8 mouse cellular contexts compared by ENCODE assay signal in the genomic region with DNA sequence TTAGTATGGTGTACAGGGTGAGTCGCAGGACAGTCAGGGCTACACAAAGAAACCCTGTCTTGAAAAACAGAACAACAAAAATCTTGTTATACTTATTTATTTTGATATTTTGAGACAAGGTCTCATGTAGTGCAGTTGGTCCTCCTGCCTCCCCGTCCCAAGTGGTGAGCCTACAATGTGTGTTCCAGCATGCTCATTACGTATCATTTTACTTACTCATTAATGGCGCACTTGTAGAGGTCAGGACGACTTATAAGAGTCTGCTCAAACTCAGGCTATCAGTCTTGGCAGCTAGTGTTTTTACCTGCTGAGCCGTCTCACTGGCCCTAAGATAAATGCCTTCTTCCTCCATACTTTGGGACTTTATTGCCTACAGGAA. TPM values are rescaled to one million over a fixed set of nuclear protein-coding genes. Genes with fewer than 3 reads are reported as not detected.
DNase-seq lines count a peak whose midpoint lies in the region; ATAC-seq lines count a peak whose summit lies in the region.

No protein-coding gene starts in this region.

- H3K27ac ChIP-seq in kidney, embryonic 15.5 days = peak overlapping the region; percentile 98
- peak overlapping the region; percentile 97 for H3K27ac ChIP-seq in hindbrain, embryonic 13.5 days
- H3K27ac ChIP-seq in midbrain, embryonic 13.5 days = peak overlapping the region; percentile 69

- H3K36me3 ChIP-seq in kidney, embryonic 15.5 days = no peaks in the 10 kb centered on the region
- H3K36me3 ChIP-seq in hindbrain, embryonic 13.5 days = peaks cover 12% of the 10 kb centered on the region
- peaks cover 5% of the 10 kb centered on the region; the same call in 1 of the 2 replicates for H3K36me3 ChIP-seq in midbrain, embryonic 13.5 days

- peak overlapping the region; percentile 34; the same call in 1 of the 2 replicates for H3K9ac ChIP-seq in kidney, embryonic 15.5 days
- H3K9ac ChIP-seq in hindbrain, embryonic 13.5 days = peak overlapping the region; percentile 53
- H3K9ac ChIP-seq in midbrain, embryonic 13.5 days (replicated peaks) = peak overlapping the region; percentile 51; the same call in 1 of the 2 replicates

- no peaks in the 10 kb centered on the region for H3K27me3 ChIP-seq in kidney, embryonic 15.5 days
- H3K27me3 ChIP-seq in hindbrain, embryonic 13.5 days = no peaks in the 10 kb centered on the region
- H3K27me3 ChIP-seq in midbrain, embryonic 13.5 days = no peaks in the 10 kb centered on the region

- DNase-seq in kidney, postnatal 14 days = no peak
- no peak for DNase-seq in embryo, embryonic 9.5 days (ENCODE audit: extremely low spot score)
- DNase-seq in gastrocnemius, adult 8-10 months (ENCODE audit: low spot score in 2 of 2) = no peak
- DNase-seq in left cerebral cortex, postnatal 10 days (ENCODE audit: extremely low spot score in 1 of 2, low spot score in 2 of 2) = no peak

- no peaks in the 10 kb centered on the region for H3K9me3 ChIP-seq in kidney, embryonic 15.5 days (replicated peaks)
- no peaks in the 10 kb centered on the region for H3K9me3 ChIP-seq in hindbrain, embryonic 13.5 days
- H3K9me3 ChIP-seq in midbrain, embryonic 13.5 days = no peaks in the 10 kb centered on the region

- peak overlapping the region; percentile 72 for H3K4me2 ChIP-seq in kidney, embryonic 15.5 days
- peak overlapping the region; percentile 55 for H3K4me2 ChIP-seq in hindbrain, embryonic 13.5 days
- H3K4me2 ChIP-seq in midbrain, embryonic 13.5 days (replicated peaks) = peak overlapping the region; percentile 81

- H3K4me3 ChIP-seq in kidney, embryonic 15.5 days (replicated peaks) = peak overlapping the region; percentile 71
- peak overlapping the region; percentile 70 for H3K4me3 ChIP-seq in hindbrain, embryonic 13.5 days
- H3K4me3 ChIP-seq in midbrain, embryonic 13.5 days (replicated peaks) = peak overlapping the region; percentile 77

- intact Hi-C loops in left cerebral cortex, postnatal 10 days (cut with DNase I) = no loop called here

- 25% methylated on average over 6 of the region's 6 CpGs for WGBS in kidney, embryonic 15.5 days
- 34% methylated on average over 6 of the region's 6 CpGs for WGBS in hindbrain, embryonic 13.5 days
- WGBS in midbrain, embryonic 13.5 days = 35% methylated on average over 6 of the region's 6 CpGs

- peak; percentile 2; the same call in 1 of the 2 replicates for ATAC-seq in kidney, embryonic 15.5 days (replicated peaks; ENCODE audit: low FRiP score)
- peak; percentile 17; the same call in 1 of the 2 replicates for ATAC-seq in common myeloid progenitor, adult 5-6 weeks (replicated peaks; ENCODE audit: low read depth, poor library complexity, severe bottlenecking)
- peak; percentile 30; the same call in 1 of the 2 replicates for ATAC-seq in hindbrain, embryonic 13.5 days (ENCODE audit: low FRiP score)
- ATAC-seq in midbrain, embryonic 13.5 days = peak; percentile 63; the same call in 1 of the 2 replicates

- H3K4me1 ChIP-seq in kidney, embryonic 15.5 days = peaks cover 23% of the 10 kb centered on the region
- H3K4me1 ChIP-seq in hindbrain, embryonic 13.5 days (replicated peaks) = peaks cover 26% of the 10 kb centered on the region
- H3K4me1 ChIP-seq in midbrain, embryonic 13.5 days (replicated peaks) = peaks cover 20% of the 10 kb centered on the region

RNA-seq across cellular contexts. Expression of a gene that starts 0.4 kb away (rescaled TPM):
- polyA plus RNA-seq in kidney, embryonic 15.5 days (2015; fragmentation: Nextera tagmentation; extraction: Ambion mirVana) = 75.6 and 83.8 TPM in 2 replicates
- 34.3 and 38.0 TPM in 2 replicates for total RNA-seq in common myeloid progenitor, adult 5-6 weeks (2017)
- polyA plus RNA-seq in hindbrain, embryonic 13.5 days (2015; fragmentation: Nextera tagmentation; extraction: Ambion mirVana) = 69.1 and 69.7 TPM in 2 replicates
- 63.7 and 71.9 TPM in 2 replicates for polyA plus RNA-seq in midbrain, embryonic 13.5 days (2015; fragmentation: Nextera tagmentation; extraction: Ambion mirVana)
- total RNA-seq in gastrocnemius, adult 8-10 months (2022) = 10 to 100 TPM; 14.6 to 17.3 (median 16.2) TPM
- total RNA-seq in left cerebral cortex, postnatal 10 days (2021) = 10 to 100 TPM; 26.5 to 27.6 TPM

RNA-seq across cellular contexts. Expression of a gene that starts 28.9 kb away (rescaled TPM):
- polyA plus RNA-seq in kidney, embryonic 15.5 days (2015; fragmentation: Nextera tagmentation; extraction: Ambion mirVana) = 25.1 and 130 TPM in 2 replicates
- total RNA-seq in common myeloid progenitor, adult 5-6 weeks (2017) = not detected in 2 replicates
- 2.0 and 2.8 TPM in 2 replicates for polyA plus RNA-seq in hindbrain, embryonic 13.5 days (2015; fragmentation: Nextera tagmentation; extraction: Ambion mirVana)
- 1.5 and 2.1 TPM in 2 replicates for polyA plus RNA-seq in midbrain, embryonic 13.5 days (2015; fragmentation: Nextera tagmentation; extraction: Ambion mirVana)
- under 1 TPM; 0.39 to 0.73 (median 0.55) TPM for total RNA-seq in gastrocnemius, adult 8-10 months (2022)
- 1 to 10 TPM in 1 of 2 experiments, under 1 TPM in 1; 0.87 to 1.0 TPM for total RNA-seq in left cerebral cortex, postnatal 10 days (2021)

RNA-seq across cellular contexts. Expression of a gene that starts 48.3 kb away (rescaled TPM):
- 51.0 and 51.4 TPM in 2 replicates for polyA plus RNA-seq in kidney, embryonic 15.5 days (2015; fragmentation: Nextera tagmentation; extraction: Ambion mirVana)
- 17.6 and 24.2 TPM in 2 replicates for total RNA-seq in common myeloid progenitor, adult 5-6 weeks (2017)
- polyA plus RNA-seq in hindbrain, embryonic 13.5 days (2015; fragmentation: Nextera tagmentation; extraction: Ambion mirVana) = 69.8 and 75.4 TPM in 2 replicates
- 68.1 and 72.4 TPM in 2 replicates for polyA plus RNA-seq in midbrain, embryonic 13.5 days (2015; fragmentation: Nextera tagmentation; extraction: Ambion mirVana)
- 10 to 100 TPM in 3 of 4 experiments, 1 to 10 TPM in 1; 9.8 to 20.1 (median 14.8) TPM for total RNA-seq in gastrocnemius, adult 8-10 months (2022)
- 100 to 1,000 TPM; 105 to 114 TPM for total RNA-seq in left cerebral cortex, postnatal 10 days (2021)

Comparison
In these comparisons a context has a peak if more than half of its experiments do, and no peak if none do; other contexts are left out.
1. ATAC-seq: peak in every context shown above with its lines; median percentile 63 in midbrain, embryonic 13.5 days; 30 in hindbrain, embryonic 13.5 days; 17 in common myeloid progenitor, adult 5-6 weeks; 2 in kidney, embryonic 15.5 days.